Mouse (Mus musculus) kidney, adult 11 months (tissue): Measurements from ENCODE around the gene Rab34.

Experiments
- DNase-seq: peaks from one replicate; pipeline ENCODE4 v3.0.0; 2022

The Rab34 gene

DNA sequence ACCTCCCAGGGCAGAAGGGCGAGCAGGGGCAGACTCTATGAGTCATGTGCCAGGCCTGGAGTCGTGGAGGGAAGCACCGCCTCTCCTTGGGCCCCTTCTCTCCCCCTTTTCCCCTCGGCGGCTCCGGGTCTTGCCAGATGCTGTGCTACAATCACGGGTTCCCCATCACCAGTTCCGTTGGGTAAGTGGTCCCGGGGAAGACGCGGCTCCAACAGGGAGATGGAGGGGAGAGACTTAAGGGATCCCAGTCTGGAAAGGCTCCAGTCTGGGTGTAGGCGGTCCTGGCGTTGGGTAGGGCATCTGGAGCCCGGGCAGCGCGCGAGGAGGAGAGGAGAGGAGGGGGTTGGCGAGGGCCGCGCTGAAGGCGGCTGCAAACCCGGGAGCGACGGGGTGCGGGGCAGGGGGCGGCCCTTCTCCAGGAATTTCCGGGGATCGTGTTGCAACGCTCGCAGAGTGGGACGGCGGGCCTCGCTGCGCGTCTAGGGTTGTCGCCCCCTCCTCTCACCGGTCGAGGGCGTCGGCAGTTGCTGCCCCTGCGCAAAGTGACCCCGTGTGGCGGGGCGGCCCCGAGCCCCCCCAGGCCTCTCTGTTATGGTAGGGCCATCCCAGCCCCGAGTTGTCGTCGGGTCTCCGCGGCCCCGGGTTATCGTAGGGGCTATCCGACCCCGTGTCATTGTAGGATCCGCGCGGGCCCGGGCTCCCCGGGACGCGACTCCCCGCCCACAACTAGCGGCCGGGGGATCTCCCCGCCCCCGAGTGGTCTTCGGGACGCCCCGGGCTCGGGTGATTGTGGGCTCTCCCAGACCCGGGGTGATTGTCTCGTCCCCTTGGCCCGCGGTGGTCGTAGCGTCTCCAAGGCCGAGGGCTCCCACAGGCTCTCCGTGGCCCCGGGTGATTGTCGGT, at the start of gene Rab34:
Rab34 (plus strand) TSS at position 100 of the 903 bp plus-strand sequence.
- peak; percentile 75 for DNase-seq

DNA sequence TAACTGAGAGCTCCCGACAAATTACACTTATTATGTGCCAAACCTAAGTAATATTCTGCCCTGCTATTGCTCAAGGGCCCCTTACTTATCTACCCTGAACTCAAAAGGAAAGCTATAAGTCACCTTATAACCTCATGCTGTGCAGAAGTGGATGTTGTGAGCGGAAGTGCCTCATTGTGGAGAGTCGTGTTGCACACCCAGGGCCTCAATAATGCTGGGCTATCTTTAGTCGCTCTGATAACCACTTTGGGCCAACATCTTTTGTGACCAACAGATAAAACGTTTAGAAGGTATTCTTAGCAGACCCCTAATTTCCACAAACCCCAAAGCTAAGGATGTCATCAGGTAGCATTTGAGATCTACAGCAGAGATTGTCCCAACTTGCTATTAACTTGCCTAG, 47.6 kb upstream of the Rab34 start:
- no peak for DNase-seq

DNA sequence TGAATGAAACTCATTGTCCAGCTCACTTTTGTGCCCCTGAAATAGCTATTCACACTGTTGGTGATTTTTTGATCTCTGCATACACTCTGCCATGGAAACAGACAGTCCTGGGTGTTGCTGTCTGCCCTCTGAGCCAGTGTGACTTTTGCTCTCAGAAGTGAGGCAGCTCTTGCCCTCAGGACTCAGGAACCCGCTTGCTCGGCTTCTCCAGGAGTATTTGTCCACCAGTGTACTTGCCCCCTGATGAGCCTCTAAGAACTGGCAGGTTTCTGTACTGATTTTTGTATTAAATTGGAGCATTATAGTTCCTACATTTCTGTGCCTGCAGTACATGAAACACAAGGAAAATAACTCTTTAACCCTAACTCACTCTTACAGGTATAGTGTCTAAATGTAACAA, 44.7 kb upstream of the Rab34 start:
- no peak for DNase-seq

DNA sequence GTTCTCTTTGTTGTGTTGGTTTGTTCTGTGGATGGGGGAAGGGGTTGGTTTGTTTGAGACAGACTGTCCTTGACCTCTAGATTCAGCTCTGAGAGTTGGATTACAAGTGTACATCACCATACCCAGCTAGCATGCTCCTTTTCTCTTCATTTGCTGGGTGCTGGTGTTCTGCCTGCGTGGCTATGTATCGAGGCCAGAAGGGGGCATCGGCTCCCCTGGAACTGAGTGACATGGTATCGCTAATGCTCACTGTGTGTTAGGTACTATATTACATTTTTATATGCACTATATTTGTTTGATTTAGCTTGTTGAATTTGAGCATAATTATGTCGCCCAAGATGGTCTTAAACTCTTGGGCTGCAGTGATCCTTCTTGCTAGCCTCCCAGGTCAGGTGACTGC, 42.1 kb upstream of the Rab34 start:
- no peak for DNase-seq

DNA sequence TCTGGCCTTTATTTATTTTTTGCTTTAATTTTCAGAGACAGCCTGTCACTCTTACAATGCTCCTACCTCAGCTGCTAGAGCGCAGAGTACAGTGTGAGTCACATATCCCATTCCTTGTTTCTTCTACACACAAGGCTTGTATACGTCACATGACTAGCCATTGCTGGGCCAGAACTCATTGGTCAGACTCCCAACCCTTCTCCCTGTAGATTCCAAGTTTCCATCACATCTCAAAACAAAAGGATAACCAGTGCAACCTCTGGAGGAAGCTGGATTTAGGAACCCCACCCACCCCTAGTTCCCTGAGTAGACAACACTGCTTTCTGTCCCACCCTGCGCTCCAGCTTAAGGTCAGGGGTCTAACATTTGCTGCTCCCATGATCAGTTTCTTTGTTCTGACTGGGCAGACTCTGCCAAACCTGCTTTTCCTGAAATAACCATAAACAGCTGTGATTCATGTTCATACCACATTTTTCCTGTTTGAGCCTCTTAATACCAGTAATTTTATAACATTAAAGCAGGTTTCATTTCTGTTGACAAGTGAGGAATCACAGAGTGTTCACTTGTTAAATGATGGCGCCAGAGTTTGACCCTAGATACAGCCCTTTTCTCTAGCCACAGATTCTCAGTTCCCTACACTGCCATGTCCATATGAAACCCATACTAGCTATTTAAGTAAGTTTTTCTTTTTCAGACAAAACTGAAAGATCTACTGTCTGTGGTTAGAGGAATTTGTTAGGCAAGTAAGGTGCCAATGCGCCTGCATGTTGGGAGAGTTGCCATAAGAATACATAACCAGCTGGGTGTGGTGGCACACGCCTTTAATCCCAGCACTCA, 41.3 kb upstream of the Rab34 start:
- DNase-seq = no peak

DNA sequence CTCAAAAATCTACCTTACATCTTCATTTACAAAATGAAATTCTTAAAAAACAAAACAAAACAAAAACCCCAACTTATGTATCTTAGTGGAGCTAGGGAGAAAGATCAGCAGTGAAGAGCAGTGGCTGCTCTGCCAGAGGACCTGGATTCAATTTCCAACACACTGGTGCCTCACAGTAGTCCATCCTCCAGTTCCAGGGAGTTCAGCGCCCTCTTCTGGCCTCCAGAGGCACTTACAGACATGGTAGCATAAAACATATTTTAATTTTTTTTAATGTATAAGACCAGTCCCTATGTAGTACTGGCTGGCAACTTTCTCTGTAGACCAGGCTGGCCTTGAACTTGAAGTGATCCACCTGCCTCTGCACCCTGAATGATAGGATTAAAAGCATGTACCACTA, 37.1 kb upstream of the Rab34 start:
- no peak for DNase-seq

DNA sequence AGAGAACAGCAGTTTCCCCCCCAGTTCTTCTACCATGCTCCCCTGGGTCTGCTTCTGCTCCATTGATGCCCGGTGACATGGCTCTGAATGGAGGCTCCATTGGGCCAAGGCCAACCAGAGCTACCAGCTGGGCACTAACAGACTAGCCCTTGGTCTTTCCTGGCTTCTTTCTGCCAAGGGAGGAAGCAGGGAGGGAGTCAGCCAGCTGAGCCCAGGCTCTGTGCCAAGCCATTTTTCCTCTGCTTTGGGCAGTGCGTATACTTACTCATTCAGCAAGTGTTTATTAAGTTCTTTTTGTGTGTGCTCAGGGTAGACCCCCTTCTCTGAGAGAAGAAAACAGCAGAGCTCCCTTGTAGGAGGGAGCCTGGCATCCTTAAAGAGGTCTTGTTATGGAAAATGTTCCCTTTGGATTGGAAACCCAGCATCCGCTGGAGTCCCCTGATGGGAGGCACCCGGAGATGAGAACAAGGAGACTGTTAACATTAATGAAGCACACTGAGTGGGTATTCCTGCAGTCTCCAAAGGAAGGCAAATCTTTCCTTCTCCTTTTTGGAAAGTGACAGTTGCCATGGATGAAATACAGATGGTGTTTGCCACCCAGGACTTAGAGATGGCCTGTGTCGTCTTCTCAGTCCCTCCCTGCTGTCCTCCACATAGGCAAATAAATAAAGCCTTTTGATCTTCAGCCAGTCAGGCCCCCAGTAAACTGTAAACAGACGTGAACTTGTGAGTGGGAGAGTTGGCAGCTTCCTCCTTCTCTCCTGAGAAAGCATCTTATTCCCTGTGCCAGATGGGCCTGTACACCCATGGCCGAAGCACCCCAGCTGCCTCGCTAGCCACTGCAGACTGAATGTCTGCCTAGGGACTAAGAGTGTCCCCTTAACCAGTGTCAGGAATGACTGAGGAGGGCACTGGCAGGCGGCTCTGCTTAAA, 35.7 kb upstream of the Rab34 start:
- peak; percentile 39 for DNase-seq

DNA sequence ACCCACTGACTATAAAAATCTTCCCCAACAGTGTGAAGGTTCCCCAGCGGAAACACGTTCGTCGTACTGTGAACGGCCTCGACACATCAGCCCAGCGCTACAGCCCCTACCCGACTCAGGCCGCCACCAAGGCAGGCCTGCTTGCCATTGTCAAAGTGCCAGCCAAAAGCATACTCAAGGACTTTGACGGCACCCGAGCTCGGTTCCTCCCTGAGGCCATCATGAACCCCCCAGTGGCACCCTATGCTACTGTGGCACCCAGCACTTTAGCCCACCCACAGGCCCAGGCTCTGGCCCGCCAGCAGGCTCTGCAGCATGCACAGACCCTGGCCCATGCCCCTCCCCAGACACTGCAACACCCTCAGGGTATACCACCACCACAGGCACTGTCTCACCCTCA, 34.5 kb upstream of the Rab34 start:
- DNase-seq = no peak

DNA sequence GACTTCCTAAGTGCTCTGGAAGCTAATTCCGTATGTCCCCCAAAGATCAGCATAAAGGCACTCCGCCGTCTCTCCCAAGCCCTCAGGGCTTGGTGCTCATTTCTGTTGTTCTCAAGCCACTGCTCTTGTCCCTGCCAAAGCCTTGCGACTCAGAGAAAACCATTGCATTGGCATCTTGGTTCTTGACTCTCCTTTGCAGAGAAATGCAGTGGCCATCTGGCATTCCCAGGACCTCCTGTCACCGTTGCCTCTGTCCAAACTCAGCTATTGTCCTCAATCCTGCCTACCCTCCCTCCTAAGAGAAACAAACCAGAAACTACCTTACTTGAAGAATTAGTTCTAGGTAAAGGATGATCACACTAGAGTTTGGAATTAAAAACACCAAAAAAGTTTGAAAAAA, 32.6 kb upstream of the Rab34 start:
- no peak for DNase-seq

DNA sequence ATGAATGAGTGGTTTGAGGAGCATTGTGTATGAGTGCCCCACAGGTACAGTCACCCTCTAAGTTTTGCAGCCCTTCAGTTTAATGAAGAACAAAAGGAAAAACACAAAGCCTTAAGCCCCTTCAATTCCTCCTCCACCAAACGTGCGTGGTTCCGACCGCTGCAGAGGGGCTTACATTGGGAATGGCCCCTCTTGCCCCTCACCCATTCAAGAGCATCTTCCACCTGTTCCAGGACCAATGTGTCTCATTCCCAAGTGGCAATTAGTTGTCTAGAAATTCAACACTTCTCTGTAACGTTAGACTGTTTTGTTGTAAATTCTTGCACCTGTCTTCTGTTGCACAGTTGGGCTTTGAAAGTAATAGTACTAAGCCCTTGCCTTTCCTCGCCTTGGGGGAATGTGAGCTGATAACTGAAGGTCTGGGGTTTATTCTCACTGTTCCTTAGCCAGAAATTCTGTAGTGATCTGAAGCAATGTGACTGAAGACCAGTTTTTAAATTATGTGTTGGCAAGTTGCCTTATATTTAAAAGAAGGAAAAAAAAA, 32.0 kb upstream of the Rab34 start:
- no peak for DNase-seq

DNA sequence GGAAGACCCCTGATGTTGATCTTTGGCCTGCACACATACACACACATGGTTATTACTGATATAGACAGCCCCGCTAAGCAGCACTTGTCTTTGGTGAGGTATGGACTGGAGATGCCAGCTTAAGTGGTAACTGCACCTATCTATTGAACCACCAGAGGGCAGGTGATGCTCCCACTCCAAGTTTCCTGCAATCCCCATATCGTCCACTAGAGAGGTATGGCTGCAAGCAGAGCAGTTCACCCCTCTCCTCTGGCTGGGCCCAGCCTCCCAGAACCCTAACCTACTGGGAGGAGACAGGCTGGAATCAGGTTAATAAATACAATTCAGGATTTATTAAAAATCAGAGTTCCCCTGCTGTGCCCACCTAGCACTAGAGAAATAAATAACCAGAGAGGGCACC, 29.1 kb upstream of the Rab34 start:
- DNase-seq = peak; percentile 85

DNA sequence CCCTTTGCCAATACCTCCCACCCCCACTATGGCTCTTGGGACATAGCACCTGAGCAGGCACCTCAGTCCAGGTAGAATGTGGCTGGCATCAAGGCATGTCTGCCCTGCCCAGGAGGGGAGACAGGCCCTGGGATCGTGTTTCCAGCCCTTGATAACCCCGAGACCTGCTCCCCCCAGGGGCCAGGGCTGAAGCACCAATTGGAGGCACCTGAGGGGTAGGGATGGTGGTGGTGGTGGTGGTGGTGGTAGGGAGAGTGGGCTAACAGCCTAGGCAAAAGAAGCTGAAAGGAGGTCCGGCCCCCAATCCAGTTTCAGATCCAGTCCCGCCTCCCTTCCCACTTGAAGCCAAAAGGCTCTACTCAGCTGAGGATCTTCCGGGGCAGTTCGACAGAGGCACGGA, 28.7 kb upstream of the Rab34 start:
- no peak for DNase-seq

DNA sequence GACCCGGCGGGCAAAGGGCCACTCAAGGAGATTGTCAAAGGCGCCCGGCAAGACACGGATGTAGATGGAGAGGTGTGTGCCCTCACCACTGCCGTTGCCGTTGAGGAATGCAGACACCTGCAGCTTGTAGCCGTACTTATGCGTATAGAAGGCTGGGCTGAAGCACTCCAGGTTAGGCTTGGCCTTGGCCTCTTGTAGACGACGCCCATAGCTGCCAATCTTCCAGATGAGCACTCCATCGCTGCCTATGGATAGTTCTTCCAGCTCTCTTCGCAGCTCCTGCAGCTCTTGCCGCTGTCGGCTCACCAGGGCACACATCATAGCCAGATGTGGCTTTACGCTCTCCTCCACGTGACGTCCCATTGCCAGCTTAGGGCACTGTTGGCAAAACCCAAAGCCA, 28.1 kb upstream of the Rab34 start:
- no peak for DNase-seq

DNA sequence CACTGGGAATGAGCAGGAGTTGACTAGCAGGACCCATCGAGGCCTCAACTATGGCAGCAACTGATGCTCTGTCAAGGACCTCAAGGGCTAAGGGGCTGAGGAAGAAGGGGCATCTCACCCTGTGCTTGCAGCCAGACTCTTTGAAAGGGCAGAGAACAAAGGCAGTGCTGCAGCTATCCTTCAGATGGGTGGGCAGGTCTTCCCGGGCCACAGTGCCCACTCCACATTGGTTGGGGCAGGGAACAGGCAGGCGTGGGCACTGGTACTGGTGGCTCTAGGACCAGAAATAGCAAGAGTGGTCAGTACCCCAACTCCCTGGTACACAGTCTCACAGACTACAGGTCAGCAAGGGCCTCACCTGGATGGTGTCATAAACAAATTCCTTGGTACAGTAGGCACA, 27.6 kb upstream of the Rab34 start:
- no peak for DNase-seq

DNA sequence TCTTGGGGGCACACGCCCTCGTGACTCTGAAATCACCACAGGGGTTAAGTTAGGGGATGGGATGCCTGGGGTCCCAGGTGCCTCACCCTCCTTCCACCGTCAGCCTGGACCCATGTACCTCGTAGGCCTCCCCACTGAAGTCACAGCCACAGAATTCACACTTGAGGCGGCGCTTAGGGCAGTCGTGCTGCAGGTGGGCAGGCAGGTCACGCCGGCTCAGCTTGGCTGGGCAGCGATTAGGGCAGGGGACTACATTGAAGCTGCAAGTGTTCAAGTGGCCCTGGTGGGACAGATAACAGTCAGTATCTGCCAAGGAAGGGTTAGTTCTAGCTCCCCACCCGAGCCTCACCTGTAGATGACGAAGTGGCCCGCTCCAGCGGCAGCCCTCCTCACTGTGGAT, 27.1 kb upstream of the Rab34 start:
- no peak for DNase-seq

DNA sequence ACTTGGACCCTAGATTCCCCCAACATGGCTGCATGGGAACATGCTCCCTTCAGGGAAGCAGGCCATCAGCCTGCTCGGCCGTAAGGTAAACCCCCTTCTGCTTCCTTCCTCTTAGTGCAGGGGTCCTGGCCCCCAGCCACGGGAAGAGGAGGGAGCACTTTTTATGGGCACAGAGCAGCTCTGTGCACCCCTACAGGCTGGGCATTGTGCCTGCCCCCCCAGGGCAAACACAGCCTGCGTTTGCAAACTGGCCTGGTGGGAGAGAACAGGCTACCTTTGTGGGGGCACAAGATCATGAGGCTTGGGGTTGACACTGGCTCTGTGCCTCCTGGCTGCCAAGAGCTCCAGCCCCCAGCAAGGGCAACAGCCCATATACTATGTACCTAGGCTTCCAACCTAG, 26.3 kb upstream of the Rab34 start:
- no peak for DNase-seq

DNA sequence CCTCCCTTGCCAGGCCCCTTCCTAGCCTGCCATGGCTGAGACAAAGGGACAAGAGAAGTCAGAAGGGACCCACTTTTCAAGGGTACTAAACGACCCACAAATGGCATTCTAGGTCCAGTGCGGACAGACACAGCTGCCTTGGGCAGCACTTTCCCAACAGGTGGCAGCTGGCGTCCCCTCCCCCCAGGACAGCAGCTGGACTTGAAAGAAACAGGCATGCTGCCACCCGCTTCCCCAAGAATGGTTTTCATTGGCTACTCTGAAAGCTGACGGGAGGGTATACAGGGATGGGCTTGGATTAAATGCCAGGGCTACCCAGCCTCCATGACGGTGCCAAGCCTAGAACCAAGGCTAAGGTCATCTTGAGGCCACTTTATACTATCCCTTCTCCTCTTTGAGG, 25.7 kb upstream of the Rab34 start:
- peak; percentile 66 for DNase-seq

DNA sequence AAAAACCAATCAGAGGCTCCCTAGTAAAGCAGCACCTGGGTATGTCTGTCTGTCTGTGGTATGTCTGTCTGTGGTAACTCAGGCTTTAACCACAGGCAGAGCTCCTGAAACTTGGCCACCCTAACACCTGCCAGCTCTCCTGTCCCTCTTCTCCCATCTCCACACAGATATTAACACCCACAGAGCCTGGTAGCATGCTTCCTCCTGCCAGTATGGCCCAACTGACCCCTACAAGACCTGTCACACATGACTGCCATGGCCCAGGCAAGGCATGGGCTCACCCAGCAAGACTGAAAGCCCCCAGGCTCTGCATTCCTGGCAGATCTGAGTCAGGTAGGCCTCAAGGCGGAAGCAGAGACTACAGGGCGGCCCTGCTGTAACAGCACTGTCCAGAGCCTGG, 25.2 kb upstream of the Rab34 start:
- DNase-seq = no peak

DNA sequence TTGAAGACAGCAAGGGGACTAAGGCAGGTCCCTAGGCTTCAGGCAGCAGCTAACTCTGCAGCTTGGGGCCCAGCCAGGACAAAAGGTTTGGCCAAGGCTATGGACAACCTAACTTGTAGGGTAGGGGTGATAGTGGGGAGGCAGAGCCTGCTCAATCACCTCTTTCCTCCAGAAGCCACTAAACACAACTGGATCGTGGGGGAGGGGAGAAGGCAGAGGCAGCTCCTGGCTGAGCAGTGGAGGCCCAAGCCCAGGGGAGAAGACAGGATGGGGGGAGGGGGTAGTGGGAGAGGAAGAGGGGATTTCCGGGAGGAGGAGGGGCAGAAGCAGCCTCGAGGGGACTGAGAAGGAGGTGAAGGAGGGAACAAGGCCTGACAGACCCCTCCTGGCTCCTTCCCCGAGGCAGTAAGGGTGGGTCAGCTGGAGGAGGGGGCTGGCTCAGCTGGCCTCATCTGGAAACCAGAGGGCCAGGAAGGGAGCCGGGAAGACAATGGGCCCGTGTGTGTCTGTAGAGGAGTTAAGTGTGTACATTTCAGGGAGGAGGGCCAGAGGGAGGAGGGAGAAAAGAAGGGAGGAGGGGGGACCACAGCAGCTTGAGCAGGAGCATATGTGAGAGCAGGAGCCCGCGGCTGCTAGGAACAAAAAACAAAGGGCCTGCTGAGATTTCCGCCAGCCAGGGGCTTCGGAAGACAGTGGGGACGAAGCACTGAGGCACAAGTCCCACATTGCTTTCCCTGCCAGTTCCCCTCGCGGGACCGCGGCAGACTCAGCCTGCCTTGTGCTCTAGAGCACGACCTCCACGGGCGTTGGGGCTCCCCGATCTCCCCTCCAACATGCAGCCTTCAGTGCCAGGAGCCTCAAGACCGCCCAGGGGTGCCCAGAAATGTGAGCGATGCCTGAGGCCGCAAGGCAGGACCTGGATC, 24.3 kb upstream of the Rab34 start:
- DNase-seq = peak; percentile 78

DNA sequence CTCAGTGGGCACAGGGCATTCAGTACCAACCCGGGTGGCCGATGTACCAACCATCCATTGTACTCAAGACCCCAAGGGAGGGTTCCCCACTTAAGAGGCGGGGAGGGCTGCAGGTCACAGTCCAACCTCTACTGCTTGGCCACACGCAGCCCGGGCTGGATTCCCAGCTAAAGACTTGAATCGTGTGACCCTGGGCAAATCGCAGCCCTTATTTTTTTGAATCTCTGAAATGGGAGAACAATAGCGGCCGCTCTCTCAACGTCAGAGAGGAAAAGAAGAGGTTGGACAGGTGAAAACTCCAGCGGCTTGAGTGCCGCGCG, 23.7 kb upstream of the Rab34 start:
- DNase-seq = no peak

DNA sequence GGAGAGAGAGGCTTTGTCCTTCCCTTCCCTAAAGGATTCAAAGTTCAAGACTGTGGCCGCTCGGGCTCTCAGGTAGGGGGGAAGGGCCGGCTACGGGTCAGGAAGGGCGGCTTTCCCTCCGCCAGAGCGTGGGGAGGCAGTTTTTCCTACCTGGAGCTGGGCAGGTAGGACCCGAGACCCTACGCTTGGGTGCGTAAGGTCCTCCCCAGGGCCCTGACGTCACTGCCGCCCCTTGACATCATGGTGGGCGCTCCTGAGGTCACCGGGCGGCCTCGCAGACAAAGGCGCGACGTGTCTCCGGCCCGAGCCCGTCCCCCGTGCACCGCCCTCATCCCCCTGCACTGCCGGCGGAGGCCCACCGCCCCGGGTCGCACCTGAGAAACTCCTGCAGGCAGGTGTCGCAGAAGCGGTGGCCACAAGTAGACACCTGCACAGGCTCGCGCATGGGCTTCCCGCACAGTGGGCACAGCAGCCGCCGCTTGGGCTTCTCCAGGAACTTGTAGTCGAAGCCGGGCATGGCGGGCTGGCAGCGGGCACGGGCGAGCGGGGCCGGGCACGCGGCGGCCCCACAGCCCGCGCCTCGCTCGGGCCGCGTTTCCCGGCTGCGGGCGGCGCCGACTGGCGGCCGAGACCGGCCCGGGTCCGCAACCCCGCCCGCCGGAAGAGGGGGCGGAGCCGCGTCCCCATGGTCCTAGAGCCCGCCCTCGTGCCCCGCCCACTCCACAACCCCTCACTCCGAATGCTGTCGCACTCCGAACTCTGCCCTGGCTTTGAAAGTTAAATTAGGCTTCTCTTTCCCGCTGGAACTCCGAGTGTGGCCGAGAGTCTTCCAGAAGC, 23.1 kb upstream of the Rab34 start, which contains the start of gene Traf4:
Traf4 (minus strand) TSS at position 666 of the 837 bp plus-strand sequence.
- DNase-seq = peak; percentile 73
